Mouse (Mus musculus) neural tube, embryonic 11.5 days (tissue): ENCODE data around the gene Ppme1. TPM values are rescaled to one million over a fixed set of nuclear protein-coding genes. Genes with fewer than 3 reads are reported as not detected.
A peak's percentile ranks its signal among the peaks of the same experiment; 100 is the strongest.

Experiments used
- ATAC-seq: fragments of 200-750 bp; cut with Nextera tagmentation; 2 replicates; pipeline ENCODE4 v1.8.0; 2017; ENCODE audit warnings: moderate number of reproducible peaks, mild to moderate bottlenecking, moderate TSS enrichment, moderate library complexity; ENCODE audit not compliant: insufficient read depth, low FRiP score, low TSS enrichment
- DNase-seq: peaks from one replicate; pipeline ENCODE4 v3.0.0-alpha.2; 2015; ENCODE audit warnings: low spot score
- H3K27ac ChIP-seq: fragments of 300-500 bp; sonication (generic); 2 replicates; pipeline ENCODE4 v1.5.1; 2014; ENCODE audit warnings: low read depth, mild to moderate bottlenecking, low read length
- H3K27me3 ChIP-seq: fragments of 300-500 bp; sonication (generic); 2 replicates; pipeline ENCODE4 v1.6.1; 2014; ENCODE audit warnings: mild to moderate bottlenecking, low read length, mixed read lengths; ENCODE audit not compliant: control insufficient read depth, insufficient read depth
- H3K36me3 ChIP-seq: fragments of 300-500 bp; sonication (generic); 2 replicates; pipeline ENCODE4 v1.6.1; 2014; ENCODE audit warnings: mild to moderate bottlenecking, low read length, moderate library complexity, mixed read lengths; ENCODE audit not compliant: control insufficient read depth, insufficient read depth
- H3K4me1 ChIP-seq: fragments of 300-500 bp; sonication (generic); 2 replicates; pipeline ENCODE4 v1.6.1; 2014; ENCODE audit warnings: low read length, mixed read lengths; ENCODE audit not compliant: control insufficient read depth, insufficient read depth
- H3K4me2 ChIP-seq: fragments of 300-500 bp; sonication (generic); 2 replicates; pipeline ENCODE4 v1.6.1; 2014; ENCODE audit warnings: low read depth, mild to moderate bottlenecking, moderate library complexity
- H3K4me3 ChIP-seq: fragments of 300-500 bp; sonication (generic); 2 replicates; pipeline ENCODE4 v1.5.1; 2014; ENCODE audit warnings: low read depth, low read length
- H3K9ac ChIP-seq: fragments of 300-500 bp; sonication (generic); 2 replicates; pipeline ENCODE4 v1.6.1; 2014; ENCODE audit warnings: mild to moderate bottlenecking, low read length
- H3K9me3 ChIP-seq: fragments of 300-500 bp; sonication (generic); 2 replicates; pipeline ENCODE4 v1.6.1; 2016; ENCODE audit warnings: low read length; ENCODE audit not compliant: control insufficient read depth
- WGBS: fragments of 180-500 bp; shearing (Covaris S2); extraction: QIAGEN DNeasy Blood & Tissue Kit; methylation state at CpG from one replicate; pipeline ENCODE4 v1.1.7; 2014; 5-methylcytosine and 5-hydroxymethylcytosine counted together
- polyA plus RNA-seq: library from polyadenylated mRNA; unstranded; fragments of >200 nt; fragmentation: Nextera tagmentation; extraction: Ambion mirVana; gene quantifications from 2 replicates; pipeline ENCODE4 v1.2.1, GENCODE M21; 2014

Gene Ppme1
- polyA plus RNA-seq, 1 experiment from 2014 or later: 124 TPM

DNA sequence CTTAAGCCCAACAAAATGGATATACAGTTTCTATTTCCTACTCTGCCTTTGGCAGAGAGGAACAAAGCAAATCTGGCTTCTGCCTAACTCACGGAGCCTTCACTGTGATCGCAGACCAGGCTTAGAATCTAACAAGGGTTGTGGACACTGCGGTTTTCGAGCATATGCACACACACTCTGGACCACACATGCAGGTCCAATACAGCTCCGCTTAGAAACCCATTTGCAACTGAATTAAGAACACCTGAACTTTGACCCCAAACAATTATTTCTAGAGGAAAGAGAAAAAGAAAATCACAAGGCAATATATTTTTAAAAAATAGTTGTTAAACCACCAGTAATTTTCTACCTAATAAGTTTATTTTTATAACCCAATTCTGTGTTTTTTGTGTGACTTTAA lies 15.8 kb downstream of the Ppme1 start:
- no peak overlapping the region for H3K27ac ChIP-seq
- H3K4me3 ChIP-seq: no peak overlapping the region
- WGBS: 86% methylated on average over 5 of the region's 5 CpGs
- H3K4me2 ChIP-seq: no peak overlapping the region
- H3K9ac ChIP-seq: no peak overlapping the region
- H3K9me3 ChIP-seq: no peaks in the 10 kb centered on the region
- no peaks in the 10 kb centered on the region for H3K36me3 ChIP-seq
- H3K27me3 ChIP-seq: no peaks in the 10 kb centered on the region
- no peak for ATAC-seq
- H3K4me1 ChIP-seq: no peaks in the 10 kb centered on the region
- DNase-seq: no peak

DNA sequence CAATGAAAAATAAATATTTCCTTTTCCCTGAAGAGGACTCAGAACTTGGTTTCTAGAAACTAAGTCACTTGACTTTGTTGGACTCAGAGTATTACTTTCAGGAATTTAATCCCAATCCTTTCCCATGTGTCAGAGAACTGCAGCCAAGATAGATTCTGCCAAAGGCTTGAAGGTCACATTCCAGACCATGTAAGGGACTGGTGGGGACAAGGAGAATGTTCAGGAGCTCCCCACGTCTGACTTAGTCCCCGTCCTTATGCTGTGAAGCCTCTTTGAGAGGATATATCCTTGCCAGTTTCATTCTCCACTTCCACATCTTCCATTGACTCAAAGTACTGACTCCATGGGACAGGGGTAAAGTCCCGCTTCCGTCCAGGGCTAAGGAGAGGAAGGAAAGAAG lies 17.1 kb downstream of the Ppme1 start:
- 88% methylated on average over 4 of the region's 4 CpGs for WGBS
- no peak for DNase-seq
- Histone ChIP-seq H3K4me1 (no peaks in the 10 kb centered on the region), H3K36me3 (no peaks in the 10 kb centered on the region), H3K9me3 (no peaks in the 10 kb centered on the region), H3K27ac (no peak overlapping the region), H3K4me2 (no peak overlapping the region), H3K4me3 (no peak overlapping the region), H3K9ac (no peak overlapping the region), H3K27me3 (no peaks in the 10 kb centered on the region)
- ATAC-seq: no peak

DNA sequence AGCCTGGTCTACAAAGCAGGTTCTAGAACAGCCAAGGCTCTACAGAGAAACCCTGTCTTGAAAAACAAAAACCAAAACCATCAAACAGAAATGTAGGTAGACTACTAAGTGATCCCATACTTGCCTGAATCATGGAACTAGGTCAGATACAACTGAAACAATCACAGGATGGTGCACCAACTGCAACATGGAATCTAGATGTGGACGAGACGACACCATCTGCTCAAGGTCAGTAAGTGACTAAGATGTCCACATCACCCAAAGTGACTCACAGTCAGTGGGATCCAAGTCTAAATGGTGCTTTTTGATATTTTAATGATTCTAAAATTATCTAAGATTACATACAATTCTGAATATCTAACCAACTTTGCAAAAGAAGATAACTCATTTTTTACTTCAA lies 36.2 kb downstream of the Ppme1 start:
- H3K4me3 ChIP-seq: no peak overlapping the region
- H3K4me1 ChIP-seq: no peaks in the 10 kb centered on the region
- H3K9me3 ChIP-seq: no peaks in the 10 kb centered on the region
- DNase-seq (no peak), ATAC-seq (no peak)
- WGBS: 95% methylated on average over 2 of the region's 2 CpGs
- H3K9ac ChIP-seq: no peak overlapping the region
- H3K27me3 ChIP-seq: no peaks in the 10 kb centered on the region
- H3K36me3 ChIP-seq: peaks cover 12% of the 10 kb centered on the region
- H3K4me2 ChIP-seq: no peak overlapping the region
- H3K27ac ChIP-seq: no peak overlapping the region

DNA sequence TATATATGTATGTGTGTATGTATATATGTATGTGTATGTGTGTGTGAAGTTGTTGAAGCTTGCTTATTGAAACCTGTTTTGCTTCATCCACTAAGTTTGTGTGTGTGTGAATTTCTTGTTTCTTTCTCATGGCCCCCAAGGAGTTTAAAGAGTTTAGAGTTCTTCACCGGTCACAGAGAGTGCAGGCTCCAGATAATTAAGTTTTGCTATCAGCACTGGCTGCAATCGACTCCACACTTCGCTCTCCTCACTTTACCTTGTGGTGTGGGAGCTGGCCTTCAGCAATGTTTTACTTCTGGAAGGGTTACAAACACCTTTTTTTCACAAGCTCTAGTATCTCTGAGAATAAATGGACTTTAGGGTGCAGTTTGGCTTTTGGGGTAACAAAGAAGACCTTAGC lies 40.8 kb downstream of the Ppme1 start:
- H3K4me3 ChIP-seq: no peak overlapping the region
- H3K9me3 ChIP-seq: no peaks in the 10 kb centered on the region
- H3K4me2 ChIP-seq: no peak overlapping the region
- peaks cover 15% of the 10 kb centered on the region for H3K36me3 ChIP-seq
- DNase-seq (no peak), ATAC-seq (no peak)
- WGBS: 94% methylated on average over 3 of the region's 3 CpGs
- H3K27me3 ChIP-seq: no peaks in the 10 kb centered on the region
- H3K4me1 ChIP-seq: no peaks in the 10 kb centered on the region
- H3K27ac ChIP-seq: no peak overlapping the region
- H3K9ac ChIP-seq: no peak overlapping the region

DNA sequence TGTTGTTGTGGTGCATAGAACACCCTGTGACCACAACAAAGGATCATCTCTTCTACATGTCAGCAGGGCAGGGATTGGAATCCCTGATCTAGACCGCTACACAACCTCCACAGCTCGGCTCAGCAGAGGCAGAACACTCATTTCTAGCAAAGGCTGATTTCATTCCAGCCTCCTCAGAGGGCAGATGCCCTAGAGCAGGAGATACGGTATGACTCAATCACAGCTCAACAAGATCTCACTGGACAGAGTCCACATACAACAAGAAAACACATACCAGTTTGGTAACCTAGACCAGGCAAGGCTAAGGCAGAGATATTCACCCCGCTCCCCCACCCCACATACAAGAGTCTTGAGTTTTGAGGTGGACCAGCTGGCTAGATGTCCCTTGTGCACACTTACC lies 43.5 kb downstream of the Ppme1 start:
- 95% methylated on average over 4 of the region's 4 CpGs for WGBS
- Histone ChIP-seq H3K4me2 (no peak overlapping the region), H3K27me3 (no peaks in the 10 kb centered on the region), H3K9ac (no peak overlapping the region), H3K36me3 (peaks cover 9% of the 10 kb centered on the region), H3K27ac (no peak overlapping the region), H3K4me1 (no peaks in the 10 kb centered on the region), H3K9me3 (no peaks in the 10 kb centered on the region), H3K4me3 (no peak overlapping the region)
- ATAC-seq (no peak), DNase-seq (no peak)

DNA sequence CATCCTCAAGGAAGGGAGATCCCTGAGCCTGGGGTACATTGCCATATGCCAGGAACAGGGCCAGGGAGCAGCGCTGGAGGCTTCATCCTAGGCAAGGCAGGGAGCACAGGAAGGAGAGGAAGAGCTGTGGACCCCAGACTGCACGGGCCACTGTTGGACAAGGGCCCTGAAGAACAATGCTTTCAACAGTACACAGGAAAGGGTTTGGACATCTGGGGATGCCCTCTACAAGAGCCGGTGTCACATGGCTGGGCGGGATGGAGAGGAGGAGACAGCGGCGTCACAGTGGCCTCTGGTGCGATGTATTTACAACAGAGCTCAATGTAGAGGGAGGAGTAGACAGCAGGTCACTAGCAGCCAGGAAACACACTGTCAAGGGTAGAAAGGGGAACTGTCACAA lies 44.6 kb downstream of the Ppme1 start:
- Histone ChIP-seq H3K9ac (no peak overlapping the region), H3K4me2 (no peak overlapping the region), H3K27me3 (no peaks in the 10 kb centered on the region), H3K4me3 (no peak overlapping the region), H3K9me3 (no peaks in the 10 kb centered on the region), H3K4me1 (no peaks in the 10 kb centered on the region), H3K36me3 (peaks cover 9% of the 10 kb centered on the region), H3K27ac (no peak overlapping the region)
- 86% methylated on average over 7 of the region's 7 CpGs for WGBS
- ATAC-seq (no peak), DNase-seq (no peak)

DNA sequence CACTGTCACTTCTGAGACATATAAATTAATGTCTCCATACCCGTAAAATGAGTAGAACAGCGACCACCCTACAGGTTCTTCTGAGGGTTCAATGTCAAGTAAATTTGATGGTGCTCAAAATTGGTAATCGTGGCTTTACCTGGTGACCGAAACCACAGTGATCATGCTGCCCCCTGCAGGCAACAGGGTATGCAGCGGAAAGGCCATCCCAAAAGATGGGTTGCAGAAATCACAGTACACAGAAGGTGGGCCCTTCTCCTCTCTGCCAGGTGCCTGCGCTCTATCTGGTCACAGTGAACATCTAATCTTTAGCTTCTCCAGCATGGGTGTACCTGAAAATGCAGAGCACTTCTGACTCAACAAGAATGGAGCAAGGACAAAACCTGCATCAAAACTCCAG lies 46.6 kb downstream of the Ppme1 start:
- 86% methylated on average over 6 of the region's 6 CpGs for WGBS
- no peaks in the 10 kb centered on the region for H3K27me3 ChIP-seq
- peak; percentile 43 for DNase-seq

DNA sequence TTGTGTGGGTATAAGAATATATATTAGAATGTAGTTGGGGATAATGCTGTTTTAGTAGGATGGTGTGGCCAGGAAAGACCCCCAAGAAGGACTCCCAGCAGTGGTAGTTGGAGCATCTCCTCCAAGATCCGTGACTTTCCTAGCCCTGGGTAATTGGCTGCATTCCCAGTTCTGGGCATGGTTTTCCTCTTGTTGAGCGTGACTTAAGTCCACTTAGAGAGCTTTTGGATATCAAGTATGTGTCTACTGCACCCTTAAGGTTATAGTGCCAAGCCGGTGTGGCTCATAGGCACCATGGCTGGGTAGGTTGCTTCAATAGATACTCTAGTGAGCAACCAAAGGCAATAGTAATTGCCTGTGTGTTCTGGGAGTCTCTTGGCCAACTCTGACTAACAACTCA lies 48.4 kb downstream of the Ppme1 start:
- no peak for DNase-seq
- WGBS: 95% methylated on average over 3 of the region's 3 CpGs
- ATAC-seq: no peak
- Histone ChIP-seq H3K4me3 (no peak overlapping the region), H3K4me2 (no peak overlapping the region), H3K4me1 (no peaks in the 10 kb centered on the region), H3K27ac (no peak overlapping the region), H3K9me3 (no peaks in the 10 kb centered on the region), H3K36me3 (peaks cover 6% of the 10 kb centered on the region), H3K27me3 (no peaks in the 10 kb centered on the region), H3K9ac (no peak overlapping the region)

More for the DNA sequence above, 46.6 kb downstream of the Ppme1 start:
- Histone ChIP-seq H3K9me3 (no peaks in the 10 kb centered on the region), H3K4me3 (no peak overlapping the region), H3K4me2 (no peak overlapping the region), H3K9ac (no peak overlapping the region), H3K27ac (no peak overlapping the region), H3K4me1 (no peaks in the 10 kb centered on the region), H3K36me3 (peaks cover 9% of the 10 kb centered on the region)
- ATAC-seq: no peak

DNA sequence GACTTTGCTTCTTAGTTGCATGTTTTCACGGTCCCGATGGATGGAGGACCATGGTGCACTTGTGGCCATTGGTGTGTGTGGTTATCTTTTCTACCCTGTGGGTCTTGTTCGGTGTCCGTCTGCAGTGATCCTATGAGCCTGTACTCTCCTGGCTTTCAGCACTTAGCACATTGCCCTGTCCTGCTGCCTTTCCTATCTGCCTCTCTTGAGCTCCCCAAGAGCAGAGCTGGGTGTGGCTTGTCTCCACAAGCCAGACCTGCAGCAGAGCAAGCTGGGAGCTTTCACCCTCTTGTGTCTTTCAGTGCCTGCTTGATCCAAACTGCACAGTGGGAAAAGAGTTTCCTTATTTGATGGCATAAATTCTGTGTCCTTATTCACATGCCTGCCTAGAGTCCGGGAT lies 54.6 kb downstream of the Ppme1 start:
- Histone ChIP-seq H3K9me3 (no peaks in the 10 kb centered on the region), H3K27me3 (no peaks in the 10 kb centered on the region), H3K27ac (no peak overlapping the region), H3K4me3 (no peak overlapping the region), H3K4me1 (no peaks in the 10 kb centered on the region), H3K36me3 (no peaks in the 10 kb centered on the region), H3K4me2 (no peak overlapping the region), H3K9ac (no peak overlapping the region)
- DNase-seq (no peak), ATAC-seq (no peak)
- 92% methylated on average over 5 of the region's 5 CpGs for WGBS
